Mouse (Mus musculus) embryonic facial prominence, embryonic 11.5 days (tissue): ENCODE measurements around the gene Ranbp9. TPM values are rescaled to one million over a fixed set of nuclear protein-coding genes. Genes with fewer than 3 reads are reported as not detected.

Source experiments
- ATAC-seq: fragments of 200-750 bp; cut with Nextera tagmentation; replicated peaks from 2 replicates; pipeline ENCODE4 v1.8.0; 2017; ENCODE audit warnings: low read depth; ENCODE audit not compliant: insufficient number of reproducible peaks, low FRiP score, low TSS enrichment
- DNase-seq: peaks from one replicate; pipeline ENCODE4 v3.0.0-alpha.2; 2015; ENCODE audit warnings: low spot score
- H3K27ac ChIP-seq: fragments of 300-500 bp; sonication (generic); replicated peaks from 2 replicates; pipeline ENCODE4 v1.5.1; 2014; ENCODE audit warnings: mild to moderate bottlenecking, low read depth, low read length, control low read depth
- H3K27me3 ChIP-seq: fragments of 300-500 bp; sonication (generic); 2 replicates; pipeline ENCODE4 v1.6.1; 2014; ENCODE audit warnings: mild to moderate bottlenecking, low read length, moderate library complexity, mixed read lengths; ENCODE audit not compliant: control insufficient read depth, insufficient read depth
- H3K36me3 ChIP-seq: fragments of 300-500 bp; sonication (generic); replicated peaks from 2 replicates; pipeline ENCODE4 v1.6.1; 2014; ENCODE audit warnings: low read depth, mild to moderate bottlenecking, low read length, moderate library complexity, mixed read lengths; ENCODE audit not compliant: control insufficient read depth, insufficient read depth
- H3K4me1 ChIP-seq: fragments of 300-500 bp; sonication (generic); 2 replicates; pipeline ENCODE4 v1.6.1; 2014; ENCODE audit warnings: low read length, mixed read lengths; ENCODE audit not compliant: control insufficient read depth, insufficient read depth
- H3K4me2 ChIP-seq: fragments of 300-500 bp; sonication (generic); 2 replicates; pipeline ENCODE4 v1.6.1; 2014; ENCODE audit warnings: low read depth, mild to moderate bottlenecking, control low read depth, low read length, moderate library complexity
- H3K4me3 ChIP-seq: fragments of 300-500 bp; sonication (generic); 2 replicates; pipeline ENCODE4 v1.5.1; 2014; ENCODE audit warnings: low read depth, low read length, control low read depth
- H3K9ac ChIP-seq: fragments of 300-500 bp; sonication (generic); replicated peaks from 2 replicates; pipeline ENCODE4 v1.6.1; 2014; ENCODE audit warnings: mild to moderate bottlenecking, control low read depth, low read length
- H3K9me3 ChIP-seq: fragments of 300-500 bp; sonication (generic); replicated peaks from 2 replicates; pipeline ENCODE4 v1.6.1; 2016; ENCODE audit warnings: mild to moderate bottlenecking, low read length, inconsistent platforms, mixed read lengths; ENCODE audit not compliant: control insufficient read depth
- WGBS: fragments of 180-500 bp; shearing (Covaris S2); extraction: QIAGEN DNeasy Blood & Tissue Kit; methylation state at CpG from one replicate; pipeline ENCODE4 v1.1.7; 2014; 5-methylcytosine and 5-hydroxymethylcytosine counted together
- polyA plus RNA-seq: library from polyadenylated mRNA; unstranded; fragments of >200 nt; fragmentation: Nextera tagmentation; extraction: Ambion mirVana; gene quantifications from 2 replicates; pipeline ENCODE4 v1.2.1, GENCODE M21; 2014

Gene Ranbp9
- polyA plus RNA-seq, 1 experiment from 2014 or later, result 14.9 TPM

- Histone ChIP-seq H3K4me1 (no peaks in the 10 kb centered on the region), H3K4me2 (no peak overlapping the region), H3K4me3 (no peak overlapping the region), H3K36me3 (no peaks in the 10 kb centered on the region), H3K27ac (no peak overlapping the region), H3K9ac (no peak overlapping the region), H3K27me3 (no peaks in the 10 kb centered on the region), H3K9me3 (no peaks in the 10 kb centered on the region)
- ATAC-seq (no peak), DNase-seq (no peak)
- 95% methylated on average over 4 of the region's 4 CpGs for WGBS
Measured at GRCm38 (mm10) chr13:43443706-43444105, 37.4 kb downstream of the Ranbp9 start.

GRCm38 (mm10) chr13:43442551-43442950 is 38.5 kb downstream of the Ranbp9 start:
- no peaks in the 10 kb centered on the region for H3K4me1 ChIP-seq
- 83% methylated on average over 1 of the region's 1 CpGs for WGBS
- ATAC-seq, result no peak
- no peak for DNase-seq
- no peaks in the 10 kb centered on the region for H3K36me3 ChIP-seq
- H3K4me2 ChIP-seq, result no peak overlapping the region
- no peak overlapping the region for H3K27ac ChIP-seq
- H3K4me3 ChIP-seq, result no peak overlapping the region
- no peak overlapping the region for H3K9ac ChIP-seq
- H3K27me3 ChIP-seq, result no peaks in the 10 kb centered on the region
- no peaks in the 10 kb centered on the region for H3K9me3 ChIP-seq

GRCm38 (mm10) chr13:43440376-43440775 is 40.7 kb downstream of the Ranbp9 start:
- H3K4me1 ChIP-seq, result no peaks in the 10 kb centered on the region
- ATAC-seq (no peak), DNase-seq (no peak)
- 95% methylated on average over 1 of the region's 1 CpGs for WGBS
- no peaks in the 10 kb centered on the region for H3K9me3 ChIP-seq
- no peaks in the 10 kb centered on the region for H3K27me3 ChIP-seq
- H3K27ac ChIP-seq, result no peak overlapping the region
- H3K4me3 ChIP-seq, result no peak overlapping the region
- H3K4me2 ChIP-seq, result no peak overlapping the region
- H3K36me3 ChIP-seq, result no peaks in the 10 kb centered on the region
- no peak overlapping the region for H3K9ac ChIP-seq

- no peak overlapping the region for H3K9ac ChIP-seq
- no peak overlapping the region for H3K27ac ChIP-seq
- no peaks in the 10 kb centered on the region for H3K9me3 ChIP-seq
- no peak overlapping the region for H3K4me3 ChIP-seq
- DNase-seq (no peak), ATAC-seq (no peak)
- no peaks in the 10 kb centered on the region for H3K4me1 ChIP-seq
- H3K36me3 ChIP-seq, result no peaks in the 10 kb centered on the region
- H3K4me2 ChIP-seq, result no peak overlapping the region
- H3K27me3 ChIP-seq, result no peaks in the 10 kb centered on the region
- 91% methylated on average over 2 of the region's 2 CpGs for WGBS
Measured at GRCm38 (mm10) chr13:43433395-43433794, 47.7 kb downstream of the Ranbp9 start.

DNA sequence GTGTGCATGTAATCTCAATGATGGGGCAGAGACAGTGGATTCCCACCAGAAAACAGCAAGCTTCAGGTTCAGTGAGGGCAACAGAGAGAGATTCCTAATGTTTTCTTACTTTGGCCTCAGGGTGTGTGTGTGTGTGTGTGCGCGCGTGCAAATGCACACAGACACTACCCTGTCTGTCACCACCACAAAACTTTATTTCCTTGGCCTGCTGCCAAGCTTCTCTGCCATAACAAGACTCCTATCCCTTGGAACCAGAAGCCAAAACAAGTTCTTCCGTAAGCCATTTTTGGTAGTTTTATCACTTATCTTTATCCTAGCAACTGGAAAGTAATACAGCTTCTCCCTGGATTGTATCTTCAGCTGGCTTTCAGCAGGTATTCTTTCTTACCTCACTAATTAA is 52.6 kb downstream of the Ranbp9 start:
- Histone ChIP-seq H3K4me1 (no peaks in the 10 kb centered on the region), H3K9me3 (no peaks in the 10 kb centered on the region), H3K4me2 (no peak overlapping the region), H3K36me3 (no peaks in the 10 kb centered on the region), H3K27me3 (no peaks in the 10 kb centered on the region), H3K27ac (no peak overlapping the region), H3K4me3 (no peak overlapping the region), H3K9ac (no peak overlapping the region)
- 93% methylated on average over 4 of the region's 4 CpGs for WGBS
- ATAC-seq, result no peak
- DNase-seq, result no peak

DNA sequence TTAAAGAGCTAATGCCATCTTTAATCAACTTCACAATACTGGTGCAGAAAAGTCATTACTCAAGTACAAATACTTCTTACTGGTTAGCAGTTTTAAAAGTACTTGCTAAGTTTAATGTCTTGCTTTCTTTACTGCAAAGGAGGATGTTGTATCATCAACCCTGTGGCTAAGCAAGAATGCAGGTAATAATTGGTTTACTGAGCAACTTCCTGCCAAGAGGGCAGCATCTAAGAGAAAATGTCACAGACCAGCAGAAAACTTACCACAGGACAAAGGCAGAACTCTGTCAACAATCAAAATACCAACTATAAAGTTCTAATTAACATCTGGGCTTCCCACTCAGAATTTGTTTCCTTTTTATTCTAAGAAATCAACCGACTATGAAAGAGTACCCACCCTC is 65.8 kb downstream of the Ranbp9 start:
- H3K4me2 ChIP-seq, result no peak overlapping the region
- WGBS, result 82% methylated on average over 1 of the region's 1 CpGs
- peaks cover 2% of the 10 kb centered on the region for H3K36me3 ChIP-seq
- H3K27me3 ChIP-seq, result no peaks in the 10 kb centered on the region
- no peak overlapping the region for H3K4me3 ChIP-seq
- no peaks in the 10 kb centered on the region for H3K4me1 ChIP-seq
- no peak for DNase-seq
- ATAC-seq, result no peak
- H3K9me3 ChIP-seq, result no peaks in the 10 kb centered on the region
- no peak overlapping the region for H3K9ac ChIP-seq
- H3K27ac ChIP-seq, result no peak overlapping the region

DNA sequence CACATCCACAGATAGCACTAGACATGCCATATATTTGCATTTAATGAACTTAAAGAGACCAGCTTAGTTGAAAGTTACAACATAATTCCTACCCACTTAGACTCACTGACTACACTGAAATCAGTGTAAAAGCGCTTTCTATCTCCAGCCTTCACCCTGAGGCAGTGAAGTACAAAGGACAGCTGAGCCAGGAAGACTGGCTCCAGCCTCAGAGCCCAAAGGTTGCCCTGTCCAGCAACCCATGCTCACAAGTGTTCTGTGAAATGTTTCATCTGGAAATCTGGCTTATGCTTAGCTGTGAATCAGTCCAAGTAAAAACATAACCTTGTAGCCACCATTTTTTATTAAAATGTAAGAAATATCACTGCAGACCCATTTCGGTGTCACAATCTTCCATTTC is 67.5 kb downstream of the Ranbp9 start:
- ATAC-seq, result no peak
- peaks cover 2% of the 10 kb centered on the region; the same call in 1 of the 2 replicates for H3K36me3 ChIP-seq
- 94% methylated on average over 2 of the region's 2 CpGs for WGBS

DNA sequence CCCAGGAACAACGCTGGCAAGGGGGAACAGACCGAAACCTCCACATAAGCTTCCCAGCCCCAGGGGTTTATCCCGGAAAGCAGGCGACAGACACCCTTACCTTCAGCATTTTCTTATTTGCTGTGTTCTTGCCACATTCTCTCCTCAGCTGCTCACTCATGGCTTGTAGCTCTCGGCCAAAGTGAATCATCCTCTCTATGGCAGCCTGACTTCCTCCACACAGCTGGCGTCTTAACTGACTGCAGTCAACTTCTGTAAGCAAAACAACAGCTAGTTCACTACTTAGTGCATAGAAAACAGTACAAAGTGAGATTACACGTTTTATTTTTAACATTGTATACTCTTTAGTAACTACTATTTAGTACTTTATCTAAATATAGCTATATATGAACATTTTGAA is 68.8 kb downstream of the Ranbp9 start:
- Histone ChIP-seq H3K4me3 (no peak overlapping the region), H3K36me3 (peaks cover 2% of the 10 kb centered on the region; the same call in 1 of the 2 replicates), H3K27ac (no peak overlapping the region), H3K27me3 (no peaks in the 10 kb centered on the region), H3K4me1 (no peaks in the 10 kb centered on the region), H3K9me3 (no peaks in the 10 kb centered on the region), H3K4me2 (no peak overlapping the region), H3K9ac (no peak overlapping the region)
- 91% methylated on average over 7 of the region's 7 CpGs for WGBS
- DNase-seq (no peak), ATAC-seq (no peak)

More for the DNA sequence above, 67.5 kb downstream of the Ranbp9 start:
- H3K4me1 ChIP-seq, result no peaks in the 10 kb centered on the region
- H3K9me3 ChIP-seq, result no peaks in the 10 kb centered on the region
- H3K27ac ChIP-seq, result no peak overlapping the region
- no peaks in the 10 kb centered on the region for H3K27me3 ChIP-seq
- H3K4me3 ChIP-seq, result no peak overlapping the region
- H3K9ac ChIP-seq, result no peak overlapping the region
- DNase-seq, result no peak
- H3K4me2 ChIP-seq, result no peak overlapping the region
